Mouse (Mus musculus): ENCODE measurements around the gene Ikzf5.

Ikzf5 gene

DNA sequence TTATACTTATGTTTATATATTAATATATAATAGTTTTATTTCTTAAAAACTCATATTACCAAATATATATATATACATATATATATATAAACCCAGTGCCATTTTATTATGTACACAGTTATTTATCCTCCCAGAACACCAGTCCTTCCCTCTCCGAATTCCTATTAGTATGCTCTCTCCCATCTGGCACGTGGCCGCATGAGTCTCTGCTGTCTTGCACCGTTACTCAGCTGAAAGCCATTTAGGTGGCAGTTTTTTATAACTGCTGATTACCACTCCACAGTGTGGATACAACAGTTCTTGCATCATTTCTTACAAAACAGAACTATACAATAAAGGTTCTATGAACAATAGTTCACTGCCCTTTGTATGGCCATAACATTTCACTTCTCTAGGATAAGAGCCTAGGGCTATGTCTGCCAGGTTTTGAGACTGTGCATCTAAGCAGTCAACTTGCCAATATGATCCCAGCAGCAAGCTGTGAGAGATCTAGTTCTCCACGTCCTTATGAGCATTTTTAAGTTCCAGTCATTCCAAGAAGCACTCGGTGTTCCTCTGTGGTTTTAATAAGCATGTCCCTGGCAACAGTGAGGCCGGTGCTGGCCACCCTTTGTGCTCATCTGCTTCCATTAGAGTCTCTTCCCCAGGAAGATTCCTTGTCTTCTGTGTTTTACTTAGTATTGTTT lies 64.3 kb downstream of the Ikzf5 start:
- no peak for DNase-seq (ENCODE audit: low read depth, low spot score)
